Mouse (Mus musculus): Measurements from ENCODE around the gene Stk24.

Gene Stk24

GRCm38 (mm10) chr14:121270490-121270889, 109.3 kb downstream of the Stk24 start:
- in situ Hi-C loops (cut with MboI, MseI) = loop anchor here (5.0 to 10.0 kb wide), 2 partner anchors 162 to 304 kb away; no protein-coding TSS in a partner anchor

DNA sequence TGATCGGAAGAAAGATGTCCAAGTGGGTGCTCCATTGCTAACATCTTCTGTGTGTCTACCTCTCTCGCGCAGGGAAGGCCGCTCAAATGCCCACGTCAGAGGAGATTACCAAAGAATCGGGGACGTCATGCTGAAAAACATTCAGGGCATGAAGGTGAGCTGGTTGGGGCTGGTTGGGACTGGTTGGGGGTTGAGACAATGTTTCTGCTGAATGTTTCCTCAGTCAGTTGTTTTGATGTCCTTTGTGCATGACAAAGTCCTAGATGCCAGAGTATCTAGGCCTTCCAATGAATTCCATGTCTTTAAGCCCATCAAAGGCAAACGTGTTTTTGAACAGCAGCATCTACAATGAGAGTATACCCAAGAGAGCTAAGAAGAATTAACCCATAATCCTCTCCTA, 112.0 kb downstream of the Stk24 start:
- in situ Hi-C loops (cut with MboI, MseI) = no loop called here

- in situ Hi-C loops (cut with MboI, MseI) = no loop called here
These were observed 115.4 kb downstream of the Stk24 start for GRCm38 (mm10) chr14:121264453-121264852.

GRCm38 (mm10) chr14:121263912-121264311, 115.9 kb downstream of the Stk24 start:
- in situ Hi-C loops (cut with MboI, MseI) = no loop called here

DNA sequence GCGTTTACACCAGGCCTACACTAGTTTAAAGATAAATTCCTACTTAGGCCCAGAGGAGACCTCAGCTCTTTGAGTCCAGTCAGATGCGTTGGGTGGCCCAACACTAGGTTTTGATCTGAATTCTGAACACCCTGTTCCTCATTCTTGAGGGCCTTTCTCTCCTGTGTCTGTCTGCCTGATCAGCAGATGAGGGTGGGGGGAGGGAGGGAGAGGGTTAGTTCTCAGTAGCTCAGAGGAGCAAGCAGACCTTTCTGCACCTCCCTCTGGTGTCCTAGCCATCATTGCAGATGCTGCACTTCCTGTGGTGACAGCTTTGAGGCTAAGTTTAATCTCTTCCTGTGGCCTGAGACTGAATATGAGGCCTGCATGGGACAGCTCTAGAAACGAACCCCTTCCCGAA, 117.2 kb downstream of the Stk24 start:
- in situ Hi-C loops (cut with MboI, MseI) = no loop called here

DNA sequence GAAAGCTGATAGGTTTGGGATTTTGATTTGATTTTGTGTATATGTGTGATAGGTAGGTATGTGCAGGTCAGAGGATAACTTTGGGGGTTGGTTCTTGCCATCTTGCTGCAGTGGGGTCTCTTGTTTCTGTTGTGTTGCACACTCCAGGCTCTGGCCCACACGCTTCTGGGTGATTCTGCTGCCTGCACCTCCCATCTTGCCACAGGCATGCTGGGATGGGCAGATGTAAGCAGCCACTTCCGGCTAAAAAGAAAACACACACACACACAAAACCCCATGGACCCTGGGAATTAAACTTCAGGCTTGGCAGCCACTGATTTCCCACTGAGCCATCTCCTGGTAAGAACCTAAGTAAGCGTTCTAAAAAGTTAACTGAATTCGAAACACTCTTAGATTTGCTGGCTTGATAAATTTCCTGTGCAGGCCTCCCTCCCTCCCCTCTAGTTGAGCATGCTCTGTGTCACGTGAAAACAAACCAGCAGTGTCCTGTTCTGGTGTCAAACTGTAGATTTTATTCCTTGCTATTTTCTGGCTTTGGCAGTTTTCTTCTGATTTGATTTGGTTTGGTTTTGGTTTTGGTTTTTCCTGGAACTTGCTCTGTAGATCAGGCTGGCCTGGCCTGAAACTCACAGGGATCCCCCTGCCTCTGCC, 118.5 kb downstream of the Stk24 start:
- in situ Hi-C loops (cut with MboI, MseI) = no loop called here

GRCm38 (mm10) chr14:121259789-121260188, 120.0 kb downstream of the Stk24 start:
- in situ Hi-C loops (cut with MboI, MseI) = no loop called here

DNA sequence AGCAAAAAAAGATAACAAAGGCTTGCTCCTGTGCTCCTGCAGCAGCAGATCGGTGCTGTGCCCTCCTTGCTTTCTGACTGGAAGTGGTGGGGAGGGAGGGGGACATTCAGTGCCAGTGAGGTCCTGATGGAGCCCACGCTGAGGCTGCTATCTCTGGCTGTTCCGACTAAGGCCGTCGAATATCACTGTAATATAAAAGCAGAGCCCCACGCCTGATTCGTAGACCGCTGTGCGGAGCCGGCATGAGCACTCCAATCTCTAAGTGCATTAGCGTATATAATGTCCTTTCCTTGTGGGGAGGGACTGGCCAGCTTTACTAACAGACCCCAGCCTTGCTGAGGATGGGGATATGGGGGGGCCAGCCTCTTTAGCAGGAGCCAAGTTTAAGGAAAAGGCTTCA, 120.5 kb downstream of the Stk24 start:
- in situ Hi-C loops (cut with MboI, MseI) = no loop called here

- in situ Hi-C loops (cut with MboI, MseI) = no loop called here
These were observed 122.9 kb downstream of the Stk24 start for GRCm38 (mm10) chr14:121256896-121257295.

GRCm38 (mm10) chr14:121255469-121255868, 124.3 kb downstream of the Stk24 start:
- in situ Hi-C loops (cut with MboI, MseI) = no loop called here

DNA sequence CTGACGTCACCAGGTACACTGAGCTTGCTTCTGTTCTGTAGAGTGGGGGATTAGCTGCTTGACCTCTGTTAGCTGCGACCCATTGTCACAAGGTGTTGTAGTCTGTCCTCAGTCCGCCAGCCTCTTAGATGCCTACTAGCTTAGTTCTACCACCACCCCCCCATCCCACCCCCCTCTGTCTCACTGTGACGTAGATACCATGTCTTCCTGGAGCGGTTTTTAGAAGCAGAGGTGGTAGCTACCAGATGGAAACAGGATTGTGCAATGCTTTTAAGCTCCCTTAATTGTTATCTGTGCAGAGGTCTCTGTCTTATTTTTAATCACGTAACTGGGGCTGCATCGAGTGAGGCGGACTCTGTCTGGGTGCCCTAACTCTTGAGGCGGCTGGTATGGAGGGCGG, 124.9 kb downstream of the Stk24 start:
- in situ Hi-C loops (cut with MboI, MseI) = no loop called here

DNA sequence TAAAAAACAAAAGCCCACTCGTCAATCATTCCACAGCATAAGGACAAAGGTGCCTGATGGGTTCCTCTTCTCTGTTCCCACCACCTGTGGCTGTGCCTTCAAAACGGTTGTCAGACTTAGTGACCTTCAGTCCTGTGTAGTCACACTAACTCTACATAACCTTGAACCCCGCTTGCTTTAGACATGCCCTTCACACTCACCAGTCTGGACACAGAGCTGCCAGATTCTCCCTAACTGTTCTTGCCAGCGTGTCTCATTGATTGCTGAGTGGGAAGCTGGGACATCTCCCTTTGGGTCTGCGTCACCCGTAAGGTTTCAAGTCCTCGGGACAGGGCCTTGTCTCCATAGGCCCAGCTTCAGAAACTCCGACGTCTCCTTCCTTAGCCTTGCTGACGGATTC, 127.3 kb downstream of the Stk24 start:
- in situ Hi-C loops (cut with MboI, MseI) = no loop called here

DNA sequence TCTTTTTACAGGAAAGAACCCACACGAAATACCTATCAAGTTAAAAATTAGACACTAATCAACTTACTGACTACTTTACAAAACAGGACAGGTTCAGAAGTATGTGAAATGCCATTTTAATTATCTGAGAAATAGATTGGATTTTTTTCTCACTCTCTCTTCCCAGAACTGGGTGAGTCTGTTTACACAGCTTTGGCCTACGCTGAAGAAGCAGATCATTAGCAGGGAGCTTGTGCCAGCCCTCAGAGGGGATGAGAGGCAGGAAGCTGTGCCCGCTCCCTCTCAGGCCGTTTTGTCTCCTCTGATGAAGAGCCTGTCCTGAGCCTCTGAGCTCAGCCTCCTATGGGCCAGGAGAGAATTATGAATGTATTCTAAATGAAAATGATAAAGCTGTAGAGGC, 128.1 kb downstream of the Stk24 start:
- in situ Hi-C loops (cut with MboI, MseI) = no loop called here

DNA sequence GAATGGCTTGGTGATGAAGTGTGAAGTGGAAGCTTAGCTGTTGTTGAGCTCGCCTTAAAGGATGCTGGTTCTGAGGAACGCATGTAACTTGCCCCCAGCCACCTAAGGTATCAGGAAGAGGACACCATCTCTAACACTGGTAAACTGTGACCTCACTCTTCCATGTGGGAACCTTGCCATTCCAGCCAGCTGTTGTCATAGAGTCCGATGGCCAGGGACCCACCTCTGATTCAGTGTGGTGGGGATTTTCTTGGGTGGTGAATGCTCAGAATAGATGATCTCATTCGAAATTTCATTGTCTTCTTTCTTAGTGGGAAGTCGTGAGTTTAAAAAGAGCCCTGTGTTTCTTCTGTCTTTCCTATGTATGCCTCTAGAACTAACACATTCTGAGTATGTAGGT, 128.7 kb downstream of the Stk24 start:
- in situ Hi-C loops (cut with MboI, MseI) = no loop called here

DNA sequence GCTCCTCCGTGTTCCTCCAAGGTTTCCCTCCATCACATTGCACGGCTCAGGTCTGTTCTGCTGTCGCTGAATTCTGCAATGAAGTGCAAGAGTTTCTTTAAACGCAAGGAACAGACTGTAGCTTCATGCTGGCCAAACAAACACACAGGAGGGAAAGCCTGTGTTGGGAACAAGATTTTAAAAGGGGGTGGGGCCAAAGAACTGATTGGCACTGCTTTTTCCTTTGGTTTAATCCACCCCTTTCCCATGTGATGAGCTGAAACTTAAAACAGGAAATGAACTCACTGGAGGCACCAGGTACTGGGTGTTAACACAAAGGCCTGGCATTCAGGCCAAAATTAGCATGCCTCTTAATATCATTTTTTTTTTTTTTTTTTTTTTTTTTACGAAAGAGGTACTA, 131.5 kb downstream of the Stk24 start:
- in situ Hi-C loops (cut with MboI, MseI) = no loop called here

- in situ Hi-C loops (cut with MboI, MseI) = no loop called here
These were observed 132.5 kb downstream of the Stk24 start for GRCm38 (mm10) chr14:121247287-121247686.

DNA sequence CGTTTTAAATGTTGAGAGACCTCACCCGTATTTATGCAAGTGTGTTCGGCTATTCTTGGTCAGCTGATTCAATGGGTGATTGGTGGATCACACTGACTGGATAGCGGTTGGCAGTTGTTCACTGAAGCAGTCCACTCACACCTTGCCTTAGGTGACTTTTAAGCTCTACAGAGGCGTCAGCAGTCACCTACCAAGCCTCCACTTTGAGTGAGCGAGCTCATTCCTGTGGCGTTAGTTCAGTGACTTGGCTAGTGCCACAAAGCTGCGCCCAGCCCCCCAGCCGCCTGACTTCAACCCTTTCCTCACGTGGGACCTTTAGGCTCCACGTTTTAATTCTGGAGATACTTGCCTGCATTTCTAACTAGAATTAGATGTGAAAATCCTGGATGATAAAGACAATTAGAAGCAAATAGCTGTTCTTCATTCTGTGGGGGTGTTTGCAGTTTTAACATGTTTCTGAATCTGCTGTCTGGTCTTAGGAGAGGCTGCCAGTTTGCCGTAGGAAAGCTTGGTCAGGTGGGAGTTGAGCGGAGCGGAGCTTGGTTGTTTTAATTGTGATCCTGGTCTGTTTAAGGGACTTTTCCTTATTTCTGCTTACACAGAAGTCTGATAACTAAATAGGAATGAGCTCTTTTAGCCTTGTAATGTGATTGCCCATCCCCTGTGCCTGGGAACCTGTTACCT, 133.6 kb downstream of the Stk24 start:
- in situ Hi-C loops (cut with MboI, MseI) = no loop called here

DNA sequence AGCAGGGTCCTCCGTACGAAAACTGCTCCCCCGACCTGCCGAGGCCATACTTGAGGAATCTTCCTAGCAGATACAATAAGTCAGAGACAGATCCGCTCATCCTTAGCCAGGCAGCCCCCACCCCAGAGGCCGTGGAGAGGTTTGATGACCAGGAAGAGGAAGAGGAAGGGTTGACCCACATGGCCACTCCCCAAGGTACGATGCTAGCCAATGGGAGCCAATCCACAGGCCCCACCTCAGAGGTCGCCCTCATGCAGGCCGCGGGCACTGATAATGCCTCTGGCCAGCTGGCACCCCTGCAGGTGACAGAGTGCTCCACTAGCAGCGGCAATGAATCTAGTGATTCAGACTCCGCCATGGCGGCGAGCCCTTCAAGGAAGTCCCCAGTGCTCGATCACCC, 135.7 kb downstream of the Stk24 start:
- in situ Hi-C loops (cut with MboI, MseI) = no loop called here

DNA sequence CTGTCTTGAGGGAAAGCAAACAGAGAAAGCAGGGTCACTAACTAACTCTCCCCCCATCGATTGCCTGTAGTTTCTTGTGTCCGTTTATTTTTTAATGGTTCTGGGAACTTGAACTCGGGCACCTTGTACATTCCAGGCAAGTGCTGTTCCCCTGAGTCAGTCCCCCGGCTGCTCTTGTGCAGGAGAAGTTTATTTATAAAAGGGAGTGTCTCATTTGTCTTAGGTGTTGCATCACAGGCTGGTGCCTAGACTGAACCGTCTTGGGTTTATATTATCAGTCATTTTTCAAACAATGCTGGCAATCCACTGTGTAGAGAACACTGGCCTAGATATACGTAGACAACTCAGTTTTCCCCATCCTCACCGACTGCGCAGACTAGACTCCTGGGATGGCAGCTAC, 140.4 kb downstream of the Stk24 start:
- in situ Hi-C loops (cut with MboI, MseI) = no loop called here

DNA sequence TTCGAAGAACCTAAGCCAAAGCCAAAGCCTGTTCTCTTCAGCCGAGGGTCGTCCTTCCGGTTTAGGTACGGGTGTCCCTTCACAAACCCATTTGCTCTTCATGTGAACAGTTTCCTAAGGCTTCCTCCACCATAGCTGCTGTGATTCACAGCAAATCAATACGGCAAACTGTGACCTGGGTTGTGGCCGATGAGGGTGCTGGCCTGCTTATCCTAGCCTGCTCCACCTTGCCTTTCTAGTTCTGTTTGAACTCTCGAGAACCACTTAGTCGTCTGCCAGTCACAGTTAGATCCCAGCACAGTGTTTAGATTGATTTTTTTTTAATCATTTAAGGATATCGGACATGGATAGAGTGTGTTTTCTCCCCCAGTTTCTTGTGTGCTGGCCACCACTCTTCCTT, 141.1 kb downstream of the Stk24 start:
- in situ Hi-C loops (cut with MboI, MseI) = no loop called here

- in situ Hi-C loops (cut with MboI, MseI) = no loop called here
These were observed 143.1 kb downstream of the Stk24 start for GRCm38 (mm10) chr14:121236736-121237135.

All from regulatory T cell (primary cell).